Mouse (Mus musculus): ENCODE measurements around the gene Fgfr2. TPM values are rescaled to one million over a fixed set of nuclear protein-coding genes. Genes with fewer than 3 reads are reported as not detected.

Fgfr2 gene
- polyA plus RNA-seq, 1 experiment, result 14.7 TPM

DNA sequence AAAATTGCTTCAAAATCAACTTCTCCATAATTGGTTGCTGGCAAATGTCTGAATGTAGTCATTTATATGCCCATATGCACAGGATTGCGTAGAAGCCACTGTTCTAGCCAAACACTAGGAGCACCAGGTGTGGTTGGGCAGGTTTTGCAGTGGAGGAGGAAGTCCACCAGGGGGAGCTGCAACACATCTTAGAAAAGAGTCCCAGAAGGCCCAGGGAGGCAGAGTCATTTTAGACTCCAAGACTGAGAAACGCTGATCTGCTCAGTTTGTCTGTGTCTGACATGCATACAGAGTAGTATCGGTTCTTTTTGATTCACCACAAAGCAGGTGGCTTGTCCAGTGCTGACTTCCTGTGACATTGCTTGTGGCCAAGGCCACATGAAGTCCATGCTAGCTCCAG, 2352.4 kb downstream of the Fgfr2 start:
- Histone ChIP-seq H3K4me1 (ENCODE audit: control insufficient read depth, insufficient read depth, insufficient read length, low read length) (no peaks in the 10 kb centered on the region; the same call in 1 of the 2 replicates), H3K27ac (ENCODE audit: insufficient read depth, low read depth, low read length) (no peak overlapping the region), H3K27me3 (ENCODE audit: control insufficient read depth, insufficient read depth, low read length) (no peaks in the 10 kb centered on the region), H3K36me3 (ENCODE audit: control insufficient read depth, insufficient read depth, low read length) (no peaks in the 10 kb centered on the region), H3K4me3 (ENCODE audit: low read depth, low read length) (no peak overlapping the region)
- 21% methylated on average over 3 of the region's 3 CpGs for WGBS
- TF ChIP-seq POLR2A (IDR thresholded peaks at IDR 0.05; ENCODE audit: low read depth, low read length) (no peak), CTCF (IDR thresholded peaks at IDR 0.05; ENCODE audit: extremely low read depth, insufficient read length, insufficient replicate concordance, low read depth, low read length) (peak; percentile 90; the same call in 1 of the 2 replicates)

DNA sequence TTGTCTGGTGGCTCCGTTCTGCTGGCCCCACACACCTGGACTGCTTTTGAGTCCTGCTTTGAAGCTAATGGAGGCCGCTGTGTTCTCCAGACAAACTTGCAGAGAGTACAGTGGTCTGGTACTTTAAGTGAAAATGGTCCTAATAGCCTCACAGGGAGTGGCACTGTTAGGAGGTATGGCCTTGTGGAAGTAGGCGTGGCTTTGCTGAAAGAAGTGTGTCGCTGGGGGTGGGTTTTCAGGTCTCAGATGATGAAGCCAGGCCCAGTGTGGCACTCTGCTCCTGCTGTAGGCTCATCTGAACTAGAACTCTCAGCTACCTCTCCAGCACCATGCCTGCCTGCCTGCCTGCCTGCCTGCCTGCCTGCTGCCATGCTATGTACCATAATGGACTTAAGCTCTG, 2355.0 kb downstream of the Fgfr2 start:
- TF ChIP-seq POLR2A (IDR thresholded peaks at IDR 0.05; ENCODE audit: low read depth, low read length) (no peak), CTCF (IDR thresholded peaks at IDR 0.05; ENCODE audit: extremely low read depth, insufficient read length, insufficient replicate concordance, low read depth, low read length) (no peak)
- no peak overlapping the region for H3K27ac ChIP-seq (ENCODE audit: insufficient read depth, low read depth, low read length)
- no peak overlapping the region for H3K4me3 ChIP-seq (ENCODE audit: low read depth, low read length)
- no peaks in the 10 kb centered on the region for H3K4me1 ChIP-seq (ENCODE audit: control insufficient read depth, insufficient read depth, insufficient read length, low read length)
- 84% methylated on average over 4 of the region's 4 CpGs for WGBS
- peaks cover 12% of the 10 kb centered on the region; the same call in 1 of the 2 replicates for H3K36me3 ChIP-seq (ENCODE audit: control insufficient read depth, insufficient read depth, low read length)
- H3K27me3 ChIP-seq (ENCODE audit: control insufficient read depth, insufficient read depth, low read length), result no peaks in the 10 kb centered on the region

DNA sequence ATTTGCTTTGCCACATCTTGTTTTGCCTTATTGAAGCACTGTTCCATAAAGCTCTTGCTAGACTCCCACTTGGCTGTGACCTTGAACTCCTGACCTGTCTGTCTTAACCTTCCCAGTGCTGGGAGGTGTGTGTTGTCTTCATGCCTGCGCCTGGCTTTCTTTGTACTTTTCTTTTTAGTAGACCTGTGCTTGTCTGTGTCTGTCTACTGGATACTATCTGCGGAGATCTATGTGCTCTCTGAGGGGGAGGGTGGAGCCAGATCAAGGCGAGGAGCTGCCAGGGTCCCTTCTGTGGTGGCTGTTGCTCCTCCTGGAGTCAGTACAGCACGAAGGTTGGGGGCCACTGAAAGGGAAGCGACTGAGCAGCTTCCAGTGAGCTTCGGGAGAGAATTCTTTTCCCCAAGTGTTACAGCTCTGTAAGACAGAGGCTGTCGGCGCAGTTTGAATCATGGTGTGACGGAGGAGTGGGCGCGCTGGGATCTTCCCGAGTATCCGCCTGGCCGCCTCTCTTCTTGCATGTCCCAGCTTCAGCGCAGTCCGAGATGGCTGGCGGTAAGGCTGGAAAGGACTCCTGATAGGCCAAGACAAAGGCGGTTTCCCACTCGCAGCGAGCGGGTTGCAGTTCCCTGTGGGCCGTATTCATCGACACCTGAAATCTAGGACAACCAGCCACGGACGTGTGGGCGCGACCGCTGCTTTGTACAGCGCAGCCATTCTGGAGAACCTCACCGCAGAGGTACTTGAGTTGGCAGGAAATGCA, 2356.6 kb downstream of the Fgfr2 start:
- H3K4me3 ChIP-seq (ENCODE audit: low read depth, low read length), result no peak overlapping the region
- TF ChIP-seq CTCF (IDR thresholded peaks at IDR 0.05; ENCODE audit: extremely low read depth, insufficient read length, insufficient replicate concordance, low read depth, low read length) (no peak), POLR2A (IDR thresholded peaks at IDR 0.05; ENCODE audit: low read depth, low read length) (no peak)
- H3K27me3 ChIP-seq (ENCODE audit: control insufficient read depth, insufficient read depth, low read length), result no peaks in the 10 kb centered on the region
- WGBS, result 79% methylated on average over 30 of the region's 30 CpGs
- H3K27ac ChIP-seq (ENCODE audit: insufficient read depth, low read depth, low read length), result no peak overlapping the region
- peaks cover 12% of the 10 kb centered on the region; the same call in 1 of the 2 replicates for H3K36me3 ChIP-seq (ENCODE audit: control insufficient read depth, insufficient read depth, low read length)
- H3K4me1 ChIP-seq (ENCODE audit: control insufficient read depth, insufficient read depth, insufficient read length, low read length), result no peaks in the 10 kb centered on the region

DNA sequence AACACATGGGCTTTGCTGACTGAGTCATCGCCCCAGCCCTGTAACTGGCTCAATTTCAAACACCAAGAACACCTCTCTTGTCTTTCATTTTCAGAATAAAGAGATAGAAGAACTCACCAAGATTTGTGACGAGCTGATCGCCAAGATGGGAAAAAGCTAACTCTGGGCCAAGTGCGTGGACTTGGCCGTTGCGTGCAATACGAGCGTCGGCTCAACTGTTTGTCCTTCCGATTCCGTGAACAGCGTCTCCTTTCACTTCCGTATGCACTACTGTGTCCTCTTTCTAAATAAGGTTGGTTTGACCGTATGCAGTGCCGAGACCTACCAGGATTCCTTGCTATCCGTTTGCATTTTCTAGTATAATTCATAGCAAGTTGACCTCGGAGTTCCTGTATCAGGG, 2359.0 kb downstream of the Fgfr2 start:
- H3K36me3 ChIP-seq (ENCODE audit: control insufficient read depth, insufficient read depth, low read length), result peaks cover 23% of the 10 kb centered on the region
- TF ChIP-seq POLR2A (IDR thresholded peaks at IDR 0.05; ENCODE audit: low read depth, low read length) (no peak), CTCF (IDR thresholded peaks at IDR 0.05; ENCODE audit: extremely low read depth, insufficient read length, insufficient replicate concordance, low read depth, low read length) (no peak)
- no peaks in the 10 kb centered on the region for H3K4me1 ChIP-seq (ENCODE audit: control insufficient read depth, insufficient read depth, insufficient read length, low read length)
- 92% methylated on average over 17 of the region's 17 CpGs for WGBS
- H3K27ac ChIP-seq (ENCODE audit: insufficient read depth, low read depth, low read length), result no peak overlapping the region
- no peak overlapping the region for H3K4me3 ChIP-seq (ENCODE audit: low read depth, low read length)
- H3K27me3 ChIP-seq (ENCODE audit: control insufficient read depth, insufficient read depth, low read length), result no peaks in the 10 kb centered on the region

DNA sequence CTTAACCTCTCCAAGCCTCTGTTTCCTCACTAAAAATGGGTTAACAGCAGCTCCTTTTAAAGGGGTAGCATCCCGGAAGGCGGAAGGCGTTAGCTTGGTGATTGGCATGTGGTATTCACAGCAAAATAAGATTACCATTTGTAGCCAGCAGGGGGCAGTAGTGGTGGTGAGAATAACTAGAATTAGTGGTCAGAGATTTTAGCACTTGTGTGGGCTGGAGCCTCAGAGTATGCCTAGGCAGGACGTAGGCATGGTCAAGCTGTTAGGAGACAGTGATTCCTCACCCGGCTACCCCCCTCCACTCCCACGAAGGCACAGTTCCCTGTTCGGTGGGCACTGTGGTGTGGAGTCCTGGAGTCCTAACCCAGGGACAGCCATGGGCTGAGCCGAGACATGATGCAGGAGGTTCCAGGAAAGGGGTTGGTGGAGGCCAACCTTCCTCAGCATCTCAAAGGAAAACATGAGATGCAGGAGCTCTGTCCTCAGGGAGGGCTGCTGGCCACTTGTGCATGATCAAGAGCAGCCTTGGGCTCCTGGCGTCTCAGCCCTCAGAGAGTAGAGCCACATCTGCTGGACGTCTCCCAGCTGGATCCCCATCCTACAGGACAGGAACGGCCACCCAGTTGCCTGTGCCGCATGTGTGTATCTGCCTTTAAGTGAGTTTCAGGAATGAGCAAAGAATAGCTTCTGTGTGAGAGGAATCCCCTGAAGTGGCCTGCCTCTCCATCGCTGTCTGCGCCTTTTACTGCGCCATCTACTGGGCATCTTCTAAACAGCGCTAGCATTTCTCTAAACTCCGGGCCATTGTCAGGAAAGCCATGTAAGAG, 2360.9 kb downstream of the Fgfr2 start:
- 38% methylated on average over 17 of the region's 17 CpGs for WGBS
- no peaks in the 10 kb centered on the region for H3K4me1 ChIP-seq (ENCODE audit: control insufficient read depth, insufficient read depth, insufficient read length, low read length)
- peaks cover 27% of the 10 kb centered on the region for H3K36me3 ChIP-seq (ENCODE audit: control insufficient read depth, insufficient read depth, low read length)
- H3K4me3 ChIP-seq (ENCODE audit: low read depth, low read length), result no peak overlapping the region
- no peaks in the 10 kb centered on the region for H3K27me3 ChIP-seq (ENCODE audit: control insufficient read depth, insufficient read depth, low read length)
- H3K27ac ChIP-seq (ENCODE audit: insufficient read depth, low read depth, low read length), result no peak overlapping the region
- TF ChIP-seq CTCF (IDR thresholded peaks at IDR 0.05; ENCODE audit: extremely low read depth, insufficient read length, insufficient replicate concordance, low read depth, low read length) (peak; percentile 73; the same call in 1 of the 2 replicates), POLR2A (IDR thresholded peaks at IDR 0.05; ENCODE audit: low read depth, low read length) (no peak)

DNA sequence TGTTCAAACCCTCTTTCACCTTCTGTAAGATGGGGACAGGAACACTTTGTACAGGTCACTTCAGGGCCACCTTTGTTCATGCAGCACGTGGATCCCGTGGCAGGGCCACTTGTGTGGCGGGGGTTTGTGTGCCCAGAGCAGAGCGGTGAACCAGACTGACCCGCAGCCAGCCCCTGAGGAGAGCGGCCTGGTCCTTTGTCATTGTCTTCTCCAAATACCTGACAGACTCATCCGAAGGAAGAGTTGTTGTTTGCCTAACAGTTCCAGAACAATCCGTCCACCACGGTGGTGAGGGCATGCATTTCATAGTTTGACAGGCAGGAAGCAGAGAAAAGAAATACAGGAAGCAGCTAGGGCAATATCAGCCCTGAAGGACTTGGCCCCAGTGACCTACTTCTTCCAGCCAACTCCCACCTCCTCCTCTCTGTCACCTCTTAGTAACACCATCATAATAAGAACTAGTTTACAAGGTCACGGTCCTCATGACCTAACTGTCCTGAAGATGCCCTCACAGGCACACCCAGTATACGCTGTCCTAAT, 2365.8 kb downstream of the Fgfr2 start:
- Histone ChIP-seq H3K4me3 (ENCODE audit: low read depth, low read length) (no peak overlapping the region), H3K27ac (ENCODE audit: insufficient read depth, low read depth, low read length) (no peak overlapping the region), H3K27me3 (ENCODE audit: control insufficient read depth, insufficient read depth, low read length) (no peaks in the 10 kb centered on the region), H3K4me1 (ENCODE audit: control insufficient read depth, insufficient read depth, insufficient read length, low read length) (no peaks in the 10 kb centered on the region), H3K36me3 (ENCODE audit: control insufficient read depth, insufficient read depth, low read length) (peaks cover 36% of the 10 kb centered on the region)
- no peak for TF ChIP-seq POLR2A (IDR thresholded peaks at IDR 0.05; ENCODE audit: low read depth, low read length)
- no peak for TF ChIP-seq CTCF (IDR thresholded peaks at IDR 0.05; ENCODE audit: extremely low read depth, insufficient read length, insufficient replicate concordance, low read depth, low read length)
- 82% methylated on average over 11 of the region's 11 CpGs for WGBS

All from small intestine, adult 2 months (tissue).